Mouse (Mus musculus): ENCODE measurements at regions not wholly inside any gene's neighbourhood (a gene's known extent, or its start where the extent isn't known, plus 50 kb on each side); places are given as distances from the start of the nearest gene placed in this dataset.

- H3K27ac ChIP-seq (replicated peaks; ENCODE audit: low read depth, low read length), result no peak overlapping the region
- H3K4me1 ChIP-seq (ENCODE audit: control insufficient read depth, insufficient read depth, insufficient read length, low read length), result no peaks in the 10 kb centered on the region
- no peak overlapping the region for H3K4me3 ChIP-seq (ENCODE audit: insufficient read depth, low read depth, low read length)
Measured at GRCm38 (mm10) chr10:116675171-116675570, 93.9 kb upstream of the Cnot2 start.

GRCm38 (mm10) chr10:116674348-116674747 is 93.0 kb upstream of the Cnot2 start:
- H3K27ac ChIP-seq (replicated peaks; ENCODE audit: low read depth, low read length), result no peak overlapping the region
- H3K4me3 ChIP-seq (ENCODE audit: insufficient read depth, low read depth, low read length), result no peak overlapping the region
- H3K4me1 ChIP-seq (ENCODE audit: control insufficient read depth, insufficient read depth, insufficient read length, low read length), result no peaks in the 10 kb centered on the region

- no peak overlapping the region for H3K27ac ChIP-seq (replicated peaks; ENCODE audit: low read depth, low read length)
- H3K4me3 ChIP-seq (ENCODE audit: insufficient read depth, low read depth, low read length), result no peak overlapping the region
- H3K4me1 ChIP-seq (ENCODE audit: control insufficient read depth, insufficient read depth, insufficient read length, low read length), result no peaks in the 10 kb centered on the region
Measured at GRCm38 (mm10) chr10:116658162-116658962, 77.1 kb upstream of the Cnot2 start.

GRCm38 (mm10) chr10:116655891-116656290 is 74.6 kb upstream of the Cnot2 start:
- no peak overlapping the region for H3K27ac ChIP-seq (replicated peaks; ENCODE audit: low read depth, low read length)
- H3K4me1 ChIP-seq (ENCODE audit: control insufficient read depth, insufficient read depth, insufficient read length, low read length), result no peaks in the 10 kb centered on the region
- H3K4me3 ChIP-seq (ENCODE audit: insufficient read depth, low read depth, low read length), result no peak overlapping the region

- no peaks in the 10 kb centered on the region for H3K4me1 ChIP-seq (ENCODE audit: control insufficient read depth, insufficient read depth, insufficient read length, low read length)
- no peak overlapping the region for H3K4me3 ChIP-seq (ENCODE audit: insufficient read depth, low read depth, low read length)
- H3K27ac ChIP-seq (replicated peaks; ENCODE audit: low read depth, low read length), result no peak overlapping the region
Measured at GRCm38 (mm10) chr10:116655018-116655807, 73.9 kb upstream of the Cnot2 start.

GRCm38 (mm10) chr10:116654091-116654490 is 72.8 kb upstream of the Cnot2 start:
- H3K27ac ChIP-seq (replicated peaks; ENCODE audit: low read depth, low read length), result no peak overlapping the region
- no peak overlapping the region for H3K4me3 ChIP-seq (ENCODE audit: insufficient read depth, low read depth, low read length)
- no peaks in the 10 kb centered on the region for H3K4me1 ChIP-seq (ENCODE audit: control insufficient read depth, insufficient read depth, insufficient read length, low read length)

GRCm38 (mm10) chr10:116653511-116653945 is 72.2 kb upstream of the Cnot2 start:
- H3K4me3 ChIP-seq (ENCODE audit: insufficient read depth, low read depth, low read length), result no peak overlapping the region
- no peaks in the 10 kb centered on the region for H3K4me1 ChIP-seq (ENCODE audit: control insufficient read depth, insufficient read depth, insufficient read length, low read length)
- no peak overlapping the region for H3K27ac ChIP-seq (replicated peaks; ENCODE audit: low read depth, low read length)

- Histone ChIP-seq H3K27ac (replicated peaks; ENCODE audit: low read depth, low read length) (no peak overlapping the region), H3K4me1 (ENCODE audit: control insufficient read depth, insufficient read depth, insufficient read length, low read length) (no peaks in the 10 kb centered on the region), H3K4me3 (ENCODE audit: insufficient read depth, low read depth, low read length) (no peak overlapping the region)
Measured at GRCm38 (mm10) chr10:116649287-116649686, 68.0 kb upstream of the Cnot2 start.

- no peak overlapping the region for H3K4me3 ChIP-seq (ENCODE audit: insufficient read depth, low read depth, low read length)
- H3K4me1 ChIP-seq (ENCODE audit: control insufficient read depth, insufficient read depth, insufficient read length, low read length), result no peaks in the 10 kb centered on the region
- no peak overlapping the region for H3K27ac ChIP-seq (replicated peaks; ENCODE audit: low read depth, low read length)
Measured at GRCm38 (mm10) chr10:116646035-116646434, 64.7 kb upstream of the Cnot2 start.

GRCm38 (mm10) chr10:116645631-116646030 is 64.3 kb upstream of the Cnot2 start:
- no peak overlapping the region for H3K4me3 ChIP-seq (ENCODE audit: insufficient read depth, low read depth, low read length)
- no peaks in the 10 kb centered on the region for H3K4me1 ChIP-seq (ENCODE audit: control insufficient read depth, insufficient read depth, insufficient read length, low read length)
- H3K27ac ChIP-seq (replicated peaks; ENCODE audit: low read depth, low read length), result no peak overlapping the region

GRCm38 (mm10) chr10:116645108-116645507 is 63.8 kb upstream of the Cnot2 start:
- Histone ChIP-seq H3K4me1 (ENCODE audit: control insufficient read depth, insufficient read depth, insufficient read length, low read length) (no peaks in the 10 kb centered on the region), H3K27ac (replicated peaks; ENCODE audit: low read depth, low read length) (no peak overlapping the region), H3K4me3 (ENCODE audit: insufficient read depth, low read depth, low read length) (no peak overlapping the region)

All from brown adipose tissue, adult 24 weeks (tissue).